Mouse (Mus musculus) megakaryocyte-erythroid progenitor cell, adult 5-6 weeks (primary cell): Measurements from ENCODE around the gene Erc2. TPM values are rescaled to one million over a fixed set of nuclear protein-coding genes. Genes with fewer than 3 reads are reported as not detected.

Experiments
- ATAC-seq: replicated peaks from 2 replicates; pipeline ENCODE4 v1.8.0; 2016; ENCODE audit warnings: mild to moderate bottlenecking, inconsistent platforms; ENCODE audit not compliant: severe bottlenecking, poor library complexity, low FRiP score, low TSS enrichment
- total RNA-seq, 2 experiments: library from RNA; stranded (forward) in 1 of 2; stranded (reverse) in 1 of 2; fragments of 200-1000, 215-1000 nt in 1 of 2; fragments of >200 nt in 1 of 2; fragmentation: Nextera tagmentation in 1 of 2; gene quantifications; 2 replicates each; pipeline ENCODE4 v1.2.3; 2014 to 2017

Erc2 gene
- total RNA-seq, 2 experiments from 2014 or later, result not detected

DNA sequence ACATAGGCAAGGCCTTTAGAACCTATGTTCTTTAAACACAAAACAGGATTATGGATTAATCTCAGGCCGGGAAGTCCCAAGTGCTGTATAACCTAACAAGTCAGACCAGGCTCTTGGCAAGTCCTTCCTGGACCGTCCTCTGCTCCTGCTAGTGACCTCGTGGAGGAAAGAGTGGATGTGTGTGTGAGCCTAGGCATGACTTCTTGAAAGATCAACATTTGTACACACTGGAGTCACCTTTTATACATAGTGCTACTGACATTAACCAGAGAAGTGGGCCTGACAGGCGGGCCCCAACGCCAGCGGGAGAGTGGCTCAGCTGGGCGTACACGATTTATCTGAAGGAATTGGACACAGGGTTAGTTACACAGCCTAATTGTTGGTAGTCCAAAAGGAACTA, 504.6 kb downstream of the Erc2 start:
- no peak for ATAC-seq

DNA sequence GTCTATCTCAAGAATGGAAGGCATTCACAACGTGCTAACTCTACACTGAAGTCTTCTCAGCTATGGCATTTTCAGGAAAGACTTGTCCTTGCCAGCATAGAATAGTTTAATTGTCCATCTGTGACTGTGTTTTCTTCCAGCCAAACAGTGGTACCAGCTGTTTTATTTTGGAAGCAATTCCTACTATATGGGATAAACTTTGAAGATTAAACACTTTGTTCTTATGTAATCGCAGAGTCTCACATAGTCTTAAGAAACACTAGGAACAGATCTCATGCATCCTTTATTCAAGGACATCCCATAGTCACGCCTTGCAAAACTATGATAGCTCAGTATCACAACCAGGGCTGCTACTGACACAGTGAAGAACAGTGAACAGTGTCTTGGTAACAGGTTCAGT, 506.8 kb downstream of the Erc2 start:
- no peak for ATAC-seq

DNA sequence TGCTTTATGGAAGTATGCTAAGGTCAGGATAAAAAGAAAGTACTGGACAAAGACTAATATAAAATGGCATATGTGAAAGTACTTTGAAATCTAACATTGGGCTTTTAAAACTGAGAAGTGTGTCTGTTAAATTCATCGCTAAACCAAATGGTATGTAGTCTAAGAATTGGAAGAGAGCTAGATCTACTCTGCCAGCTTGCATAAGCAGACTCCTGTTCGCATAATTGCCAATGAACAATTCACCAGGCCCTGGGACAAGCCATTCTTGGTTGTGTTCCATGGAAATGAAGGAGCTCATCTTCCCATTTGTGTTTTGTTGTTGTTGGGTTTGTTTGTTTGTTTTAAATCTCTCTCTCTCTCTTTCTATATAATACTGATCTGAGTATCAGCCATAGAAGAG, 521.8 kb downstream of the Erc2 start:
- ATAC-seq, result no peak

DNA sequence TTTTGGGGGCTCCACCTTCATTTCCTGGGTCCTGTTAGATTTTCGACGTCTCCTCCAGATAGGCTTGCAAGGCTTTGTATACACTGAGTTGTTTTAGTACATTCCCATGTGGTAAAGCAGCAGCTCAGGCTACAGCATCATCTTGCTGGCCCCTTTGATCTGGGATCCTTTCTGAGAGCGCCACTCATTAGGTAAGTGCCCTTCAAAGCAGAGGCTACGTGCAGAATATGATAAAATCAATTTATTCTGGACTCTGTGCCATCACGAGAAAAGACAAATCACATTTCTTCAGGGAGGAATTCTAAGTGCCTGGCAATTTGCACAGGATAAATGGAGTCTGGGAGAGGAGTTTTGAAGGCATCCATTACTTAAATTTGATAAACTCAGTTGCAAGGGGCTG, 525.0 kb downstream of the Erc2 start:
- no peak for ATAC-seq

- ATAC-seq, result no peak
Measured at GRCm38 (mm10) chr14:28150942-28151341, 528.7 kb downstream of the Erc2 start.

DNA sequence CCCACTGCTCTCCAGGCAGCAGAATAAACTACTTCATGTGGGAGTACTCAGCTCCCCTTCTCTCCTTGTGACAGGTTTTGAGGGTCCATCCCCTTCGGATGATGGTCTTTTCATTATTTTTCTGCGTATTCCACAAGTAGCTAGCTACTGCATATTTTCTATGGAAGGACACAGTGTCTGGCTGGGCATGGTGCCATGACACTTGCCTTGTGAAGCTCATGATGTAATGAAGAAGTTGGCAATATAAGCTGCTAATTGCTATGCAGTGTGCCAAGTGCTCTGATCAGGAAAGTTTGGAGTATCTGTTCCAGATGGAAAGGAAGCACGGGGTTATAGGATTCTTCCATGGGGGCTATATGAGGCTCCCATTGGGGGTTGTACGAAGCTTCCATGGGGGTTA, 533.5 kb downstream of the Erc2 start:
- no peak for ATAC-seq

GRCm38 (mm10) chr14:28160852-28161251, 538.6 kb downstream of the Erc2 start:
- no peak for ATAC-seq

GRCm38 (mm10) chr14:28164642-28165408, 542.6 kb downstream of the Erc2 start:
- no peak for ATAC-seq

DNA sequence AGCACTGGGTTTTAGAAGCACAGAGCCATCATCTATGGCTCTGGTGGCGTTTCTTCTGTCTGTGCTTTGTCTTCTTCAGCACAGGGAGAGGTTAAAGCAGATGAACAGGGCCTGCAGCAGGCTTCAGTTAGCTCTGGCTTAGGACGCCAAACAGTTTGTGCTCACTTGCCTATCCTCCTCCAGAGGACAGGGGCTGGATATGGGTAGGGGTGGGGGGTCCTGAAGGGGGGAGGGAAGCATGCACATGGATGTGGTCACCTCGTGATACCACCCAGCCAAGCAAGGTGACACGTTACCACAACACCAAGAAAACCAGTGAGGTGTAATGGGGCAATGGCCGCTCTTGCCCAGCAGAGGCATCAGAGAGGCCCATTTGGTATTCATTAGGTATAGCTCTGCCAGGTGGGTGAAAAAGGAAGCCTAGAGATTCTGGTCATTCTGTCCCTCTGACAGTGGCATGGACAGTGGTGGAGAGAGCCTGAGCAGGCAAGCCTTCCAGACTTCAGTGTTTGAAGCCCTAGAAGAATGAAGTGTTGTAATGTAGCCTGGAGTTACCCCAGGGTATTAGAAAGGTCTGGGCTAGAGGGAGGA, 543.5 kb downstream of the Erc2 start:
- ATAC-seq, result no peak

- ATAC-seq, result no peak
Measured at GRCm38 (mm10) chr14:28170711-28171110, 548.5 kb downstream of the Erc2 start.

- no peak for ATAC-seq
Measured at GRCm38 (mm10) chr14:28171364-28171763, 549.1 kb downstream of the Erc2 start.

- no peak for ATAC-seq
Measured at GRCm38 (mm10) chr14:28173736-28174135, 551.5 kb downstream of the Erc2 start.

- no peak for ATAC-seq
Measured at GRCm38 (mm10) chr14:28181070-28181825, 559.0 kb downstream of the Erc2 start.

- ATAC-seq, result no peak
Measured at GRCm38 (mm10) chr14:28192711-28193364, 570.6 kb downstream of the Erc2 start.

DNA sequence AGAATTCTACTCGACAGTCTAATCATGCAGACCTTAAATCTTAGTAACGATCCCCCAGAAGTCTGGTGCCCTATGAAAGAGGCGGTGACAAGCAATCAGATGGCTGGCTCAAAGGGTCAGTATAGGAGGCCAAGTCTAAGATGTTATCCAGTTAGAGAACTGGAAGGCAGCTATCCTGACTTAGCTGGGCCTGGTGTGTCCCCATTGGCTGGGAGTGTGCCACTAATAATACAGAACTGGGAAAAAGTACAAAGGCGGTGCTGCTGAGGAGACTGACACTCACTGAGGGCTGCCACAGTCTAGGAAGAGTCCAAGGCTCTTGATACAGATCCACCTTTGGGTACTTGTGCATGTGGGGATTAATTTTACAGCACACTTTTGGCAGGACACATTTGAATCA, 581.6 kb downstream of the Erc2 start:
- no peak for ATAC-seq

- no peak for ATAC-seq
Measured at GRCm38 (mm10) chr14:28206303-28206702, 584.1 kb downstream of the Erc2 start.

DNA sequence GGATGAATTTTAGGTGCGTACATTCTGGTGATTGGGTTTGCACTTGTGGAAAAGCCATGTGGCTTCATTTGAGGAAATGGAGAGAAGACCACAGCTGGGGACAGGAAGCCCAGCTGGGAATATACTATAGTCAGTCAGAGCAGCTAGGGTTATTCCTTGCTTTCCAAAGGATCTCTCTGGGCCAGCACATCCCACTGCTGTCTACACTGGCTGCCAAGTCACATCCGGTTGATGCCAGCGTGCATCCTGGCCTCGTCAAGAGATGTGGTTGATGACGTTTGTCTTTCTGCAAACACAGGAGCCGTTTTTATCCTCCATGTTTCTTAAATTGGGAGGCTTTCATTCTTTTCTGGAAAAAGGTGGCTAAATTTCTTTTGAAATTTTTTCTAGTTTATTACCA, 603.3 kb downstream of the Erc2 start:
- ATAC-seq, result no peak

GRCm38 (mm10) chr14:28230563-28230962, 608.3 kb downstream of the Erc2 start:
- no peak for ATAC-seq

- no peak for ATAC-seq
Measured at GRCm38 (mm10) chr14:28231241-28231640, 609.0 kb downstream of the Erc2 start.
